Mouse (Mus musculus) embryonic facial prominence, embryonic 14.5 days (tissue): ENCODE measurements at regions not wholly inside any gene's neighbourhood (a gene's known extent, or its start where the extent isn't known, plus 50 kb on each side); places are given as distances from the start of the nearest gene placed in this dataset.

ENCODE experiments used
- ATAC-seq: fragments of 200-750 bp; cut with Nextera tagmentation; 2 replicates; pipeline ENCODE4 v1.8.0; 2017; ENCODE audit warnings: low read depth, moderate number of reproducible peaks, moderate TSS enrichment
- DNase-seq: peaks from one replicate; pipeline ENCODE4 v3.0.0-alpha.2; 2015; ENCODE audit warnings: low spot score
- H3K27ac ChIP-seq: fragments of 300-500 bp; sonication (generic); replicated peaks from 2 replicates; pipeline ENCODE4 v1.5.1; 2014; ENCODE audit warnings: low read depth, mild to moderate bottlenecking, low read length, moderate library complexity
- H3K27me3 ChIP-seq: fragments of 300-500 bp; sonication (generic); replicated peaks from 2 replicates; pipeline ENCODE4 v1.6.1; 2014; ENCODE audit warnings: low read length; ENCODE audit not compliant: control insufficient read depth, insufficient read depth
- H3K36me3 ChIP-seq: fragments of 300-500 bp; sonication (generic); 2 replicates; pipeline ENCODE4 v1.6.1; 2014; ENCODE audit warnings: low read length, mixed read lengths; ENCODE audit not compliant: control insufficient read depth, insufficient read depth
- H3K4me1 ChIP-seq: fragments of 300-500 bp; sonication (generic); 2 replicates; pipeline ENCODE4 v1.6.1; 2014; ENCODE audit warnings: antibody characterized with exemption, low read length; ENCODE audit not compliant: control insufficient read depth, insufficient read depth
- H3K4me2 ChIP-seq: fragments of 300-500 bp; sonication (generic); 2 replicates; pipeline ENCODE4 v1.6.1; 2014; ENCODE audit warnings: low read depth, mild to moderate bottlenecking, low read length, moderate library complexity, mixed read lengths
- H3K4me3 ChIP-seq: fragments of 300-500 bp; sonication (generic); 2 replicates; pipeline ENCODE4 v1.5.1; 2014; ENCODE audit warnings: low read depth, mild to moderate bottlenecking, low read length
- H3K9ac ChIP-seq: fragments of 300-500 bp; sonication (generic); 2 replicates; pipeline ENCODE4 v1.6.1; 2014; ENCODE audit warnings: low read depth, mild to moderate bottlenecking, low read length, moderate library complexity, mixed read lengths
- H3K9me3 ChIP-seq: fragments of 300-500 bp; sonication (generic); 2 replicates; pipeline ENCODE4 v1.6.1; 2016; ENCODE audit warnings: low read length; ENCODE audit not compliant: control insufficient read depth
- WGBS: fragments of 180-500 bp; shearing (Covaris S2); extraction: QIAGEN DNeasy Blood & Tissue Kit; methylation state at CpG from one replicate; pipeline ENCODE4 v1.1.7; 2014; 5-methylcytosine and 5-hydroxymethylcytosine counted together

DNA sequence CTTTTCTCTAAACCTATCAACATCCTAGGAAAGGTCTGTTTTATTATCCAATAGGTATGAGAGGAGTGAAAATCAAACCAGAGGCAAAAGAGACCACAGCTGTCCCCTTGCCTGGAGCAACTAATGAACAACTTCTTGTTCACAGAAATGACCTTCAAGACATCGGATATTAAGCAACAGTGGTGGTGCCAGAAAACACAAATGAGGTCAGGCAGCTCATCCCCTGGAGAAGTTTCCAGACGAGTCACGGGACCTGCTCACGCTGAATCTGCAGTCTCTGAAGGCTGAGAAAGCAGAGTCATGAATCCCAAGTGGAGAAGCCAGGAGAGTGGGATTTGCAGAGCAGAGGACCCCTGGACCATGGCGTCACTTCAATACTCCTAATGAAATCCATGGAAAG, 183.6 kb downstream of the Efnb2 start:
- ATAC-seq (no peak), DNase-seq (no peak)
- Histone ChIP-seq H3K9ac (no peak overlapping the region), H3K9me3 (no peaks in the 10 kb centered on the region), H3K4me3 (no peak overlapping the region), H3K4me1 (no peaks in the 10 kb centered on the region), H3K27me3 (no peaks in the 10 kb centered on the region), H3K4me2 (no peak overlapping the region), H3K36me3 (no peaks in the 10 kb centered on the region), H3K27ac (no peak overlapping the region)
- 62% methylated on average over 5 of the region's 5 CpGs for WGBS

GRCm38 (mm10) chr8:8468552-8468951, 192.5 kb downstream of the Efnb2 start:
- no peak overlapping the region for H3K4me2 ChIP-seq
- no peak for ATAC-seq
- H3K4me3 ChIP-seq, result no peak overlapping the region
- H3K27ac ChIP-seq, result no peak overlapping the region
- no peaks in the 10 kb centered on the region for H3K36me3 ChIP-seq
- H3K9ac ChIP-seq, result no peak overlapping the region
- H3K27me3 ChIP-seq, result no peaks in the 10 kb centered on the region
- WGBS, result 73% methylated on average over 3 of the region's 3 CpGs
- H3K4me1 ChIP-seq, result peaks cover 5% of the 10 kb centered on the region; the same call in 1 of the 2 replicates
- no peaks in the 10 kb centered on the region for H3K9me3 ChIP-seq
- no peak for DNase-seq

GRCm38 (mm10) chr8:8466526-8467244, 194.4 kb downstream of the Efnb2 start:
- peak; percentile 33; the same call in 1 of the 2 replicates for ATAC-seq
- Histone ChIP-seq H3K27me3 (no peaks in the 10 kb centered on the region), H3K9ac (no peak overlapping the region), H3K27ac (no peak overlapping the region), H3K4me3 (no peak overlapping the region), H3K4me2 (no peak overlapping the region), H3K9me3 (no peaks in the 10 kb centered on the region), H3K36me3 (no peaks in the 10 kb centered on the region), H3K4me1 (peaks cover 5% of the 10 kb centered on the region; the same call in 1 of the 2 replicates)
- whole genome bisulfite sequencing, result 12% methylated on average over 6 of the region's 6 CpGs
- peak; percentile 57 for DNase-seq

DNA sequence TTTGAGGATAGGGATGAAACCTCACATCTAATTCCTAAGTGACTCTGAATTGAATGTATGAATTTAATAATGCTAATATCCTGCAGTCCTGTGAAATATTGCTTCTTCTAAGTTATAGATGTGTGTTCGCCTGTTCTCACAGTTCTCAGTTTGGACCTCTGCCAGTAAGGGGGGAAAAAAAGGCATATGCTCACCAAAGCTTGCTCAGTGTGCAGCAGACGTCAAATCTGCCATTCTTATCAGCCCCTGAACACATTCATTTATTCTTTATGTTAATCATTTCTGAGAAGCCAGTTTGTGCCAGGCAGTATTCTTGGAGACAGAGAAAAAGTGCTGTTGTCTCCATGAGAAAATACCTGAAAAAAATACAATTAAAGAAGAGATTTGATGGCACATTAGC, 198.6 kb downstream of the Efnb2 start:
- Histone ChIP-seq H3K4me2 (no peak overlapping the region), H3K9ac (no peak overlapping the region), H3K9me3 (no peaks in the 10 kb centered on the region), H3K4me1 (peaks cover 5% of the 10 kb centered on the region; the same call in 1 of the 2 replicates), H3K36me3 (no peaks in the 10 kb centered on the region), H3K27ac (no peak overlapping the region), H3K27me3 (no peaks in the 10 kb centered on the region), H3K4me3 (no peak overlapping the region)
- ATAC-seq (no peak), DNase-seq (no peak)
- WGBS, result 29% methylated on average over 2 of the region's 2 CpGs

DNA sequence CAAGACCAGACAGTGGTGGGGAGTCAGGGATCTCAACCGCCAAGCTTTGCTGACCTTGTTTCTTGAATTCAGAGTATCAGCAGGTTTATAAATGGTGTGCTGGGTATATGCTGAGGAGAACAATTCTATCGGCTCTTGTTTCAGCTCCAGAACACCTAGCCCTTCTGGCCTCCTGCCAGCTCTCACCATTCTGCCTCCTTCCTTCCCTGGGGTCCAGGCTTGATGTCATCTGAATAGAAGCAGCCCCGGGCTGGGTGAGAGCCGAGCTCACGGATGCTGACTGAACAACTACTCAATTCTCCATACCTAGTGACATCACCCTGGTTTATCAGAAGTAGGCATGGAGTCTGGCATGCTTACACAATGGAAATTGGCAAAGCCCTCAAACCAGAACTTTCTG, 203.5 kb downstream of the Efnb2 start:
- 64% methylated on average over 5 of the region's 5 CpGs for WGBS
- Histone ChIP-seq H3K9me3 (no peaks in the 10 kb centered on the region), H3K27ac (no peak overlapping the region), H3K36me3 (no peaks in the 10 kb centered on the region), H3K27me3 (no peaks in the 10 kb centered on the region), H3K4me2 (no peak overlapping the region), H3K9ac (no peak overlapping the region), H3K4me3 (no peak overlapping the region), H3K4me1 (no peaks in the 10 kb centered on the region)
- ATAC-seq (peak; percentile 55; the same call in 1 of the 2 replicates), DNase-seq (peak; percentile 39)

GRCm38 (mm10) chr8:8453944-8454343, 207.1 kb downstream of the Efnb2 start:
- H3K4me1 ChIP-seq, result no peaks in the 10 kb centered on the region
- H3K9me3 ChIP-seq, result no peaks in the 10 kb centered on the region
- H3K4me3 ChIP-seq, result no peak overlapping the region
- H3K9ac ChIP-seq, result no peak overlapping the region
- WGBS, result 84% methylated on average over 6 of the region's 6 CpGs
- no peak overlapping the region for H3K27ac ChIP-seq
- H3K27me3 ChIP-seq, result no peaks in the 10 kb centered on the region
- H3K36me3 ChIP-seq, result no peaks in the 10 kb centered on the region
- no peak overlapping the region for H3K4me2 ChIP-seq
- no peak for DNase-seq
- ATAC-seq, result no peak

DNA sequence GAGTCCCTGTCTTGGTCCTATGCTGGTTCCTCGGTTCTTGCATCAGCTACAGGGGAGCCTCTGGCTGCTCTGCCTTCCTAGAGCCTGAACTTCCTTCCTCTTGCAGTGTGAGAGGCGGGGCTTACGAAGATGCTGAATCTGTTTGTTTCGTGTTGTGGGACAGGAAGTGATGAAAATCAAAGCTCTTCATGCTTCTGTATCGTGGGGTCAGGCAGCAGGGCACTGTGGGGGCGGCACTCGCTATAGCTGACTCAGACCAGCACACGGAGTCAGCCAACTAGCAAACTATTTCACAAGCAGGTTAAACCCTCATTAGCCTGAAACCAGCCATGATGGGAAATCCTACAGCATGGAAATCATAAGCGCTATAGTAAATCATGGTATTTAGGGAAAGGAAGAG, 208.8 kb downstream of the Efnb2 start:
- H3K27me3 ChIP-seq, result no peaks in the 10 kb centered on the region
- H3K9me3 ChIP-seq, result no peaks in the 10 kb centered on the region
- ATAC-seq (no peak), DNase-seq (no peak)
- no peak overlapping the region for H3K9ac ChIP-seq
- H3K27ac ChIP-seq, result no peak overlapping the region
- no peaks in the 10 kb centered on the region for H3K36me3 ChIP-seq
- 77% methylated on average over 9 of the region's 9 CpGs for WGBS
- H3K4me3 ChIP-seq, result no peak overlapping the region
- no peak overlapping the region for H3K4me2 ChIP-seq
- H3K4me1 ChIP-seq, result no peaks in the 10 kb centered on the region

- Histone ChIP-seq H3K4me2 (no peak overlapping the region), H3K9ac (no peak overlapping the region), H3K9me3 (no peaks in the 10 kb centered on the region), H3K4me1 (no peaks in the 10 kb centered on the region), H3K27me3 (no peaks in the 10 kb centered on the region), H3K27ac (no peak overlapping the region), H3K36me3 (no peaks in the 10 kb centered on the region), H3K4me3 (no peak overlapping the region)
- DNase-seq (no peak), ATAC-seq (no peak)
- WGBS, result 74% methylated on average over 4 of the region's 4 CpGs
Measured at GRCm38 (mm10) chr8:8448911-8449310, 212.1 kb downstream of the Efnb2 start.

DNA sequence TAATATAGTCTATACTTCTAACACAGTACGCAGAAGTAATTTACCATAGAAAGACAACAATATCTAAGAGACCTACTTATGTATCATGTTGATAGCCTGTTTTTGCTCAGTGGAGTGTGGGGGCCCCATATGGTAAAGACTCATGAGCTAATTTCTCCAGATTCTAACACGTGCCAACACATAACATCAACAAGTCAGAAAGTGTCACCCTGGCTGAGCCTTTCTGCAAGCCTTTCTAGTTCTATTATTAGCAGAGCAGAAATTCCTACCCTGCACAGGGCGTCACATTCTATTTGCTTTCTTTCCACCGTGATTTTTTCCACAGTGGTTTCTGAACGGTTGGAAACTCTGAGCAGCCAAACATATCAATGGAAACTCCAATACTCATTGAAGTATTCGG, 219.5 kb downstream of the Efnb2 start:
- Histone ChIP-seq H3K9me3 (no peaks in the 10 kb centered on the region), H3K4me3 (no peak overlapping the region), H3K9ac (no peak overlapping the region), H3K27ac (no peak overlapping the region), H3K27me3 (no peaks in the 10 kb centered on the region), H3K4me2 (no peak overlapping the region), H3K36me3 (no peaks in the 10 kb centered on the region), H3K4me1 (no peaks in the 10 kb centered on the region)
- WGBS, result 69% methylated on average over 6 of the region's 6 CpGs
- DNase-seq (no peak), ATAC-seq (no peak)
